Mouse (Mus musculus): Measurements from ENCODE around the gene Mcf2l.

DNA sequence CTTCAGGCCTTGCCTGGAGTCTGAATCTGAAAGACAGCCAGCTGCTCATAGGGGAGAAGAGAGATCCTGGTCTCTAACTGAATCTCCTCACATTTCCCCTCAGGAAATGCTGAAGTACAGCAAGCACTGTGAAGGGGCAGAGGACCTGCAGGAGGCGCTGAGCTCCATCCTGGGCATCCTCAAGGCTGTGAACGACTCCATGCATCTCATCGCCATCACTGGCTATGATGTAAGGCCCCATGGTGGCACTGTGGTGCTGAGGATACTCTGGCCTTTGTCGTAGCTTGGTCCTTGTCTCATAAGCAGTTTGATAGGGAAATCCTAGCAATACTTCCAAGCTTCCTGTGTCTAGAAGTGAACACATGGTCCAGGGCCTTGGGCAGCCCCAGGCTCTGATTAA, 136.7 kb downstream of the Mcf2l start:
- no peak for TF ChIP-seq CTCF (IDR thresholded peaks at IDR 0.05)
- no peak for TF ChIP-seq EP300 (IDR thresholded peaks at IDR 0.05; ENCODE audit: insufficient read depth, low read depth, low read length)

Data from heart, adult 2 months (tissue).